Mouse (Mus musculus): ENCODE measurements around the gene Rgs1.
A peak's percentile ranks its signal among the peaks of the same experiment; 100 is the strongest.

DNA sequence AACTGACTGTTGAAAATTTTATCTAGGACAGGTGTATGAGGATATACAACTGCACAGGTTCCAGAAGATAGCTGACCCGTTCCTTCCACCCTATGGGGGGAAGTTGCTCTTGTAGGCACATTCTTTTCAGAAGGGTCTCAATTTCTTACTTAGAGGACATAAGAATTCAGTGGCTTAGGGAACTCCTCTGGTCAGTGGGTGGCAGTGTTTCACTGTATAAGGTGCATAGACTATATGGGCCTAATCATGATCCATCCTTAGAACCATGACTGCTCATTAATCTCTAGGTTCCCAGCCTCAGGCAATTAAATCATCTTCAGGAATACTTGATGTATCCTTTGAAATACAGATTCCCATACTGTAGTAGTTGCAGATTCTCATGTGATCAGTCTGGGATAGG is 5.5 kb downstream of the Rgs1 start:
- TF ChIP-seq EP300 (IDR thresholded peaks at IDR 0.05; ENCODE audit: low read depth) (no peak), CTCF (IDR thresholded peaks at IDR 0.05; ENCODE audit: low read depth) (peak; percentile 46)

All from heart, postnatal 0 days (tissue).